Mouse (Mus musculus) thymus, adult 2 months (tissue): ENCODE results near the gene Rnf220.

ENCODE experiments used
- CTCF ChIP-seq: fragments of 200-500 bp; IDR thresholded peaks from 2 replicates; pipeline ENCODE4 v1.5.1; 2012; ENCODE audit warnings: mild to moderate bottlenecking, control low read depth, low read length, moderate library complexity, borderline replicate concordance; ENCODE audit not compliant: control insufficient read depth, poor library complexity, insufficient read depth; ENCODE audit errors: extremely low read depth
- POLR2A ChIP-seq: fragments of 200-500 bp; IDR thresholded peaks from 2 replicates; pipeline ENCODE4 v1.6.1; 2012; ENCODE audit warnings: mild to moderate bottlenecking, low read length, control low read depth, moderate library complexity; ENCODE audit not compliant: control insufficient read depth, poor library complexity, insufficient read depth; ENCODE audit errors: extremely low read depth

- TF ChIP-seq POLR2A (no peak), CTCF (no peak)
Observed at GRCm38 (mm10) chr4:117261222-117261621, 235.6 kb downstream of the Rnf220 start.
